Mouse (Mus musculus) CH12.LX (cell line): ENCODE data around the gene Mettl26.

Experiments used
- CTCF ChIP-seq, 2 experiments: IDR thresholded peaks in 1 of 2; conservative IDR thresholded peaks in 1 of 2; 2 replicates each; pipeline ENCODE4 v1.5.1; 2011 to 2012; ENCODE audit warnings: low read depth in 2 of 2, low read length in 2 of 2, improper control_type of control experiment in 1 of 2, inconsistent platforms in 1 of 2, mild to moderate bottlenecking in 1 of 2, moderate library complexity in 1 of 2
- EP300 ChIP-seq: IDR thresholded peaks from 2 replicates; pipeline ENCODE4 v1.6.1; 2011; ENCODE audit warnings: low read length, improper control_type of control experiment
- POLR2A ChIP-seq: IDR thresholded peaks from 2 replicates; pipeline ENCODE4 v1.6.1; 2011; ENCODE audit warnings: low read depth, mild to moderate bottlenecking, improper control_type of control experiment, low read length

DNA sequence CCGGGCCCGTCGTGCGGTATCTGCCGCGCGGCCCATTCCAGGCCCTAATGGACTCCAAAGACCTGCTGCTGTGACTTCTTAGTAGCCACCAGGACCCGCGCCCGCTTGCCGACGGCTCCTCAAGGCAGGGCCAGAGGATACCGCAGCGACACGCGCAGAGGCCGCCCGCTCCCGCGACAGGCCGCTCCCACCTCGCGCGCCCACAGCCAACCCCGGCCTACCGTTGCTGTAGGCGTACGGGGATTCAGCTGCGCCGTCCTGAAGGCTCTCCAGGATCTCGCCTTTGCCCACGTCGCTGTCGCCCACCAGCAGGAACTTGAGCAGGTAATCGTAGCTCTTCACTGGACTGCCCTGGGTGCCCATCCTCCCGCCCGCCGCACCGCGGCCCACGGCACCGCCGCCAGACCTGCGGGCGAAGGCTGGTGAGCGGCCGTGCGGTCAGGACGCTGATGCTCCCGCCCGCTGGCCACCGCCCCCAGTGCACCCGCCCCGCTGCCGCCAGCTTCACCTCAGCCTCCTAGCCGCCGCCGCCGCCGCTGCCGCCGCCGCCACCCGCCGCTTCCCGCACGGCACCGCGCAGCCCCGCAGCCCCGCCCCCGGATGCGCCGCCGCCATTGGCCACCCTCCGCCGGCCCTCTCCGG, 44.4 kb downstream of the Mettl26 start, which contains the start of gene Rab40c:
- TF ChIP-seq CTCF (conservative IDR thresholded peaks at IDR 0.05 in 1 of 2, IDR thresholded peaks at IDR 0.05 in 1 of 2; ENCODE audit: low read depth in 2 of 2, low read length in 2 of 2) (no peak), EP300 (no peak), POLR2A (no peak; the same call in 1 of the 2 replicates)
